Mouse (Mus musculus): ENCODE measurements around the gene Kit.

The Kit gene

DNA sequence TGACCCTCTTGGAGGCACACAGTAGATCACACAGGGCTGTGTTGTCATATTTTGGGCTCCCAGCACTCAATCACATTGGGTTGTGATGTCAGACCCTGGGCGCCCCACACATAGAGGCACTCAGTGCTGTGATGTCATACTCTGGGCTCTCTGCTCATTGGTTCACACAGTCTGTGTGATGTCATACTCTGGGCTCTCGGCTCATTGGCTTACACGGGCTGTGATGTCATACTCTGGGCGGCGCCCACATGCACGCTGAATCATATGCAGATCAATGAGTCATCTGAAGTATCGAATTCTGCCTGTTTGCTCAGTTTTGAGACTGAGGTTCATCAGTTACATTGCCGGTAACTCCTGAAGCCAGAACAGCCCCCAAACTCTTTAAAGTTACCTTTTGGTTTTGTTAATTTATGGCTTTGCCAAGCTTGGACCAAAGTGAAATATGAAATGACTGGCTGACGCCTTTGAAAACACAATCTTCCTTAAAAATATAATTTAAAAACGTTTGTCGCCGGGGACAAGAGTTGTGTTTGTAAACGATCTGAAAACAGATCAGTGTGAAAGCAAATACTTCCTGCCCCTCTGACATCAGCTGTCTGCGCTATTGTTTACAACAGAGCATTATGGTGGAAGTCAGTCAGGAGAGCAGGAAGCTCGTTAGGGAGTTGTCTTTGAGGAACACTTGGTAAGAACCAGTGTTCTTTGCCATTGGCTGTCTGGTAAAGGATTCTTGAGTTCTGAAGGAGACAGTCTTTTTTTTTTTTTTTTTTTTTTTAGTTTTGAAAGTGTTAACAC is 15.0 kb downstream of the Kit start:
- in situ Hi-C loops (cut with MboI, MseI) = no loop called here

- in situ Hi-C loops (cut with MboI, MseI) = no loop called here
Measured at GRCm38 (mm10) chr5:75590961-75591360, 16.2 kb downstream of the Kit start.

DNA sequence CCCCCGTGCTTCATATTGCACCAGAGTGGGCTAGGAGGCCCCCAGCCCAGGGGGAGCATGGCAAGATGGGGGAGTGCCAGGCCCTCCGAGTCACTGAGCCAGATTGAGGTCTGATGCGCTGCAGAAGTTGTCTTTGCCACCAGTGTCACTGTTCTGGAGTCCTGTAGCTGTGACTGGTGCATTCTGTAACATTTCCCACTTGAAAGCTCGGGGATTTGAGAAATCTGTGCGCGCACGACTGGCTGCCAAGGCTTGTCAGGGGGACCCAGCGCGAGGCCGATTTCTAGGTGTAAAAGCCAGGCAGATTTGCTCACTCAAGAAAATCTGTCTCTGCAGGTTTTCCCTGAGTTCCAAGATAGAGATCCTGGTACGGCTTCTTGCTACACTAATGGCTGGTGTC is 16.9 kb downstream of the Kit start:
- in situ Hi-C loops (cut with MboI, MseI) = no loop called here

DNA sequence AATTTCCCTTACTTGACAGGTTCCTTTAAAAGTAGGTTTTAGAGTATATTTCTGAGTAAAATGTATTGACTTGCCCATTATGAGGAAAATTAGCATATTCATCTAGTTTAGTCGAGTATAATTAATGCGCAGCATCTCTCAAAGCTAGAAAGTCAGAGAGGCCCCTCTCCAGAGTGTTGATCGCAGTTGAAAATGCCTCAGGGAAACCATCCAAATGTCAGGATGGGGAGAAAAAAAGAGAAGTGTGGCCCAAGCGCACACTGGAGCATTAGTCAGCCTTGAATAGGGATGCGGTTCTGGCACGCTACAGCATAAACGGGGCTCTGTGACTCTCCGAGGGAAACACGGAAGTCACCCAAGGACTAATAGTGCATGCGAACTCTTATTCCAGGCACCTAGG is 20.6 kb downstream of the Kit start:
- in situ Hi-C loops (cut with MboI, MseI) = no loop called here

DNA sequence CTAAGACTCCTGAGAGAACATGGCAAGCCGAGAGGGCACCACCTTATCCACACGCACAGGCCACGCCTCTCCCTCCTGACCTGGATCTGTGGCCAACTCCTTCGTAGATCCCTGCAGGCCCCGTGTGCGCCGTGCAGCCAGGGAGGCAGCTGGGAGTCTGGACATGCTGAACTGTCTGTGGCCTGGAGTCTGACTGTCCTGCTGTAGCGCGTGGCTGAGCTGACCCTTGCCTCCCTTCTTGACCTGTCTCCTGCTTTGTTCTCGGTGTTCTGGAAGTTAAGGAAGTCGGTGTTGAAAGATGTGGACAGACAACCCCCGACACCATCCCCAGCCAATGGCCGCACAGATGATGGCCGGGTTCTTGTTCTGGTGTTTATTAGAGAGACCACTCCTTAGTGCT is 21.5 kb downstream of the Kit start:
- in situ Hi-C loops (cut with MboI, MseI) = no loop called here

- in situ Hi-C loops (cut with MboI, MseI) = no loop called here
Measured at GRCm38 (mm10) chr5:75597316-75597715, 22.6 kb downstream of the Kit start.

GRCm38 (mm10) chr5:75598491-75598890 is 23.8 kb downstream of the Kit start:
- in situ Hi-C loops (cut with MboI, MseI) = no loop called here

DNA sequence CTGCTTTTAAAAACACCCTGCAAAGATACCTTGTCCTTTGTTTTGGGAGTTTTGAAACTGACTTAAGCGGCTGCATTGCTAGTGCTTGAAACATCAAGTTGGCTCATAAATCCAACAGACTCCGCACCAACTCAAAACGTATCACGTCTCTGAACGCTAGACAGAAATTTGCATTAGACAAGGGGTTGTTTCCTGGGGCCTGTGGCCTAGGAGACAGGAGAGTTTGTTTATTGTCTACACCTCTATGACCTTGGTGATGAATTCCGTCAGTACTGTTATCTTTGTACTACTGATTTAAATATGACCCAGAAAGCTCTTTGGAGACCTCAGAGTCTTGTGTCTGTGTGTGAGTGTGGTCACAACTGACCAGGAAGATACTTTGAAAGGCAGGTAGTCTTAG is 25.3 kb downstream of the Kit start:
- in situ Hi-C loops (cut with MboI, MseI) = no loop called here

- in situ Hi-C loops (cut with MboI, MseI) = no loop called here
Measured at GRCm38 (mm10) chr5:75604238-75604637, 29.5 kb downstream of the Kit start.

DNA sequence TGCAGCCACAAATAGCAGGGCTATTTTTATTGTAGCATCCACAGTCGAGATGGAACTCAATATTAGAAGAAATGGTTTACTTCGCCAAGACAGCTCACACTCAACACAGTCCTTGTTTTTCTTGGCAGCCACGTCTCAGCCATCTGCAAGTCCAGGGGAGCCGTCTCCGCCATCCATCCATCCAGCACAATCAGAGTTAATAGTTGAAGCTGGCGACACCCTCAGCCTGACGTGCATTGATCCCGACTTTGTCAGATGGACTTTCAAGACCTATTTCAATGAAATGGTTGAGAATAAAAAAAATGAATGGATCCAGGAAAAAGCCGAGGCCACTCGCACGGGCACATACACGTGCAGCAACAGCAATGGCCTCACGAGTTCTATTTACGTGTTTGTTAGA is 32.2 kb downstream of the Kit start:
- in situ Hi-C loops (cut with MboI, MseI) = no loop called here

- in situ Hi-C loops (cut with MboI, MseI) = no loop called here
Measured at GRCm38 (mm10) chr5:75607971-75608370, 33.3 kb downstream of the Kit start.

GRCm38 (mm10) chr5:75612380-75612779 is 37.7 kb downstream of the Kit start:
- in situ Hi-C loops (cut with MboI, MseI) = no loop called here

GRCm38 (mm10) chr5:75612926-75613325 is 38.2 kb downstream of the Kit start:
- in situ Hi-C loops (cut with MboI, MseI) = no loop called here

DNA sequence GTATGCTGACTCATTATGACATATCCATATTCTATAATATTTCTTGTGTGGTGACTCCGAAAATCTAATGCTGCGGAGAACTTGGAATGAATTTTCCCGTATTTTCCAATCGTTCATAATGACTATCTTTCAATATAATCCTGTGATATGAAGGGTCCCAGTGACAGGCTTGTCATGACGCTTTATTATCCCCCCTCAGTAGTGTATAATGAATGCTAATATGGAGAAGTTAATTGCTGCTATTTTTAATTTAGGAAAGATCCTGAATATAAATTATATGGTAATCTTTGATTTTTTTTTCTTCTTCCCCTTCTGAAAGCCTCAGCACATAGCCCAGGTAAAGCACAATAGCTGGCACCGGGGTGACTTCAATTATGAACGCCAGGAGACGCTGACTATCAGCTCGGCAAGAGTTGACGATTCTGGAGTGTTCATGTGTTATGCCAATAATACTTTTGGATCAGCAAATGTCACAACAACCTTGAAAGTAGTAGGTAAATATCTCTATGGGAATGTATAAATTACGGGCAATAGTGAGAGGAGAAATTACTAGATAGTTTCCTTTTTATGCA is 40.4 kb downstream of the Kit start:
- in situ Hi-C loops (cut with MboI, MseI) = no loop called here

DNA sequence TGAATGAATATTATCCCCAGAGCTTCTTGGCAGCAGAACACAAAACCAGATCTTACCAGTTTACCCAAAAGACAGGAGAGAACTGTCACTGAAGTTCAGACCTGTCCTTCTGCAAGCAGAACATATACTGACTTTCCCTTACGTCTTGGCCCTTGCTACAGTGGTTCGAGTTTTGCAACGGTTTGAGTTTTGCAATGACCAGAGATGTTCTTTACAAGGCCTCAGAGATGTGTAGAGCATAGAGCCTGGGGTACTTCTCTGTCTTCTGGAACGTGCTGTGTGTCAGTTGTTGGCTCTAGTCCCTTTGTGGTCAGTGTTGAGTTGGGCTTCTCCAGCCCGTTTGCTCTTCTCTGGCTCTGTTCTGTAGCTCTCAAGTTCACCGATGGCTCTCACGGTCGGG is 40.9 kb downstream of the Kit start:
- in situ Hi-C loops (cut with MboI, MseI) = no loop called here

GRCm38 (mm10) chr5:75622401-75622800 is 47.7 kb downstream of the Kit start:
- in situ Hi-C loops (cut with MboI, MseI) = no loop called here

DNA sequence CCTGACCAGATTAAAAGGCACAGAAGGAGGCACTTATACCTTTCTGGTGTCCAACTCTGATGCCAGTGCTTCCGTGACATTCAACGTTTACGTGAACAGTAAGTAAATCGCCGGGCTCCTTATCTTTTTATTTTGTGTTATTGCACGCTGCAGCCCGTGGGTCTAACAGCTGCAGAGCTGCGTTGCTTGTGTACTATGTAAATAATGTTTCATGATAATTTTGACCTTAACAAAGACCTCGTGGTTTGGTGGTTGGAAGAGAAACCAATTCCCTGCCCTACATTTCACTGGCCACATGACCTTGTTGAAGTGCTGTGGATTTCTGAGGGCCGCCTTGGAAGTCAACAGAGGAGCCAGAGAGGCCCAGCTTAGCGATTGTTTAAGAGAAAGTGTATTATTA is 48.3 kb downstream of the Kit start:
- in situ Hi-C loops (cut with MboI, MseI) = no loop called here

GRCm38 (mm10) chr5:75623520-75623919 is 48.8 kb downstream of the Kit start:
- in situ Hi-C loops (cut with MboI, MseI) = no loop called here

DNA sequence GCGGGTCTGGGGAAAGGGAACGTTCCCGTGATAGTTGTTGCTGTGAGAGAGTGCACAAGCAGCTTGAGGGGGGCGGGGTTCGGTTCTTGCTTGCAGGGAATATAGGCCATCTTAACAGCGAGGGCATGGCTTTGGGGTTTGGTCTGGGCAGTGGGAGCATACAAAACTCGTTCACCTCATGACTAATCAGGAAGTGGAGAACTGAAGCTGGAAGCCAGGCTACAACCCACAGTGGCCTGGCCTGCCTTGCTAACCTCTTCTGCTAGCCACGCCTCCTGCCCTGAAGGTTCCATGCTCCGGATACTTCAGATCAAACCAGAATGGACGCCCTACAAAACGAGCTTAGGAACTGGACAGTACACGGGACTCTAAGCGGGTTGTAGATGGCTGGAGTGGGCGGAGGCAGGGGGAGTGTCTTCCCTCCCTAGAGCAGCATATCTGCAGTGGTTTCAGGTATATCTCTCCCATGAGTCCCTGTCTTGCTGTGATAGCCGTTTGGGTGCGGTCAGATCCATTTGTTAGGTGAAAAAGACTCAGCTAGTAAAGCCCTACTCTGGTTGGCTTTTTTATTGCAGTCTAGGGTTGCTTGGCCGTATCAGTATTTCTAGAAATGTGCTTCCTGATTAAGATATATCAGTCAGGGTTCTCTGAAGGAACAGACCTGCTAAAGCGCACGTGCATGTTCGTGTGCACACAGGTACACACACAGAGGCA is 49.4 kb downstream of the Kit start:
- in situ Hi-C loops (cut with MboI, MseI) = no loop called here

DNA sequence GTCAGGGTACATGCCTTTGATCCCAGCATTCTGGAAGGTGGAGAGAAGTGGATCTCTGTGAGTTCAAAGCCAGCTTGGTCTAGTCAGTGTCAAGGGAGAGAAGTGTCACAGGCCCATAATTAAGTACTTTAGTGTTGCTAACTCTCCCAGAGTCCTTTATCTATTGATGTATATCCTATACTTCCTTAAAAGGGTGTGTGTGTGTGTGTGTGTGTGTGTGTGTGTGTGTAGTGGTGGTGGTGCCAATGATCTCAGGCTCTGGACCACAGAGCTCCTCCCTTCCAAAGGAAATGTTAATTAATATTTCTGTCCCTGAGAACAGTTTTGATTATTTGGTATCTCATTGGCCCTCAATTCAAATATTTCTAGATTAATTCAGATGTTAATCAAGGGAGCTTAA is 50.3 kb downstream of the Kit start:
- in situ Hi-C loops (cut with MboI, MseI) = no loop called here

DNA sequence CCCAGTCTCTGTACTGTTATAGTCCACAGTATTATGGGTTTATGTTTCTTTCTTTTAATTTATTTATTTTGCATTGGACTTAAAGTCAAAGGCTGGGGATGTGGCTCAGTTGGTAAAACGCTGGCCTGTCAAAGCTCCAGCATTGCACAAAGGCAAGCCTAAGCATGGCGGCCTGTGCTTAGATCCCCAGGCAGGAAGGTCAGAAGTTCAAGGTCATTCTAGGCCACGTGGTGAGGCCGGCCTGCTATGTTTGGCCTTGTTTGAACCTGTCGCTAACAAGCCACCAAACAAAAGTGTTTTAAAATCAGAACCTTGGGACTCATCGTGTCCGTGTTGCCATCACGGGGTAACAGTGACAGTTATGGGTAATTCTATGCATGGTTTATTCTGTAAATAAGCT is 51.6 kb downstream of the Kit start:
- in situ Hi-C loops (cut with MboI, MseI) = no loop called here

- in situ Hi-C loops (cut with MboI, MseI) = no loop called here
Measured at GRCm38 (mm10) chr5:75626703-75627102, 52.0 kb downstream of the Kit start.

DNA sequence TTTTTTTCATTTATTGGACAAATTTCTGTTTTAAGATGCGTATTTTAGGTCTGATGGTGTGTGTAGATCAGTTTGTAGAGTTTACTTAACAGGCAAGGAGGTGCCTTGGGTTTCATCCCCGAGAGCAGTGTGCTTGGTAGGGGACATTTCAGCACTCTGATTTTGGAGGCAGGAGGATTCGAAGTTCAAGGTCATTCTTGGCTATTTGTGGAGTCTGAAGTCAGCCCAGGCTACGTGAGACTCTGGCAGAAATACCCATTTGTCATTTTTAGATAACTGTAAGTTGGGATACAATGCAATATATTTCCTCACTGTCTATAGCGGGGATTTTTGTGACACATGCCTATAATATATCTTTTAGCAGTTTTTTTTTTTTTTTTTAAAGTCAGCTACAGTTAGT is 57.5 kb downstream of the Kit start:
- in situ Hi-C loops (cut with MboI, MseI) = loop anchor here (5.0 kb wide), 1 partner anchor 415 kb away; no protein-coding TSS in a partner anchor
